Mouse (Mus musculus): ENCODE measurements around the gene Gm10518.

DNA sequence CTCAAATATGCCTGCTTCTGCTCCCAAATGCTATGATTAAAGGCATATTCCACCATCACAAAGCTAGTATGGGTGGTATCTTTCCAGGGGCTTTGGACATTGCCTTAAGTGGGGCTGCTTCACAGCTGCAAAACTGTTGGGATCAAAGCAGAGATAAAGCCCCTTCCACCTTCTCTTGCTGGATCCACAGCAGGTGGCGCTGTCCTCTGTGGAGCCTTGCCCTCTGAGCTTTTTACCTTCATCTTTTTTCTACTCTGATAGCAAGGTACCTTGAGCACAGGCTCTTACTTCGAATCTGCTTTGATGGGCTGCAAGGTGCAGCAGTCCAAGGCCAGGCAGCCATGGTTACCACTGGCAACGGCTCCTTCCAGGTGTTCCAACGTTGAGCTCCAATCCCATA is 50.2 kb downstream of the Gm10518 start:
- TF ChIP-seq POLR2A (IDR thresholded peaks at IDR 0.05; ENCODE audit: control insufficient read depth, extremely low read depth, insufficient read depth, low read length, poor library complexity) = no peak
- peak; percentile 31; the same call in 1 of the 2 replicates for TF ChIP-seq CTCF (IDR thresholded peaks at IDR 0.05; ENCODE audit: borderline replicate concordance, control insufficient read depth, extremely low read depth, insufficient read depth, low read length, poor library complexity)
